Mouse (Mus musculus) lung, adult 2 months (tissue): ENCODE measurements around the gene Uggt1.

Source experiments
- CTCF ChIP-seq: fragments of 200-500 bp; IDR thresholded peaks from 2 replicates; pipeline ENCODE4 v1.5.1; 2011; ENCODE audit warnings: mild to moderate bottlenecking, low read length, control low read depth; ENCODE audit not compliant: insufficient read depth
- POLR2A ChIP-seq: fragments of 200-500 bp; IDR thresholded peaks from 2 replicates; pipeline ENCODE4 v1.6.1; 2011; ENCODE audit warnings: low read depth, mild to moderate bottlenecking, control low read depth, low read length, borderline replicate concordance; ENCODE audit errors: extremely low read depth

DNA sequence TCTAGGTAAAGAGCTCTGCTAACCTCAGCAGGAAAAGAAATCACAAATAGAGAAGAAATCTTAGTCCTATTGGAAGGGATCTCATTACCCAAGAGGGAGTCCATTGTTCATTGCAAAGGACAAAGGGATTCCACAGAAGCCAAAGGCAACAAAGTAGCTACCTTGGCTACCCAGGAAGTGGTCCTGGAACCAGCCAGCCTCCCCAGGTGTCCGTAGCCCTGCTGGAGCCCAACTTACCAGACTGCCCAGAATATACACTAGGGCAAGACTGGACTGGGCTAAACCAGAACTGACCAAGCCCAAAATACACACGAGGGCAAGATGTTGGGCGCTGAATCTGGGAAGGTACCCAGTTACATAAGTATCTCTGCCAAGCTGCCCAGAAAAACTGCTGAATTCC is 129.7 kb downstream of the Uggt1 start:
- no peak for TF ChIP-seq CTCF
- no peak for TF ChIP-seq POLR2A
